Mouse (Mus musculus): ENCODE measurements around the gene Tcirg1. TPM values are rescaled to one million over a fixed set of nuclear protein-coding genes. Genes with fewer than 3 reads are reported as not detected.

The Tcirg1 gene
- polyA plus RNA-seq (2012; fragmentation: generic; extraction: Trizol): 61.1 TPM
- long read RNA-seq, experiment 1, transcript Tcirg1-201 (20 exons, 2,688 nt): major isoform, 12 of 32 reads
- long read RNA-seq, experiment 1, partial matches to known transcripts: 12 of 32 reads
- long read RNA-seq, experiment 1, other reads (novel, unspliced or antisense): 7 of 32 reads
- long read RNA-seq, experiment 2, transcript Tcirg1-201 (20 exons, 2,688 nt): major isoform, 83 of 158 reads
- long read RNA-seq, experiment 2, transcript Tcirg1-204 (20 exons, 3,041 nt): minor isoform, 11 of 158 reads
- long read RNA-seq, experiment 2, partial matches to known transcripts: 20 of 158 reads
- long read RNA-seq, experiment 2, other reads (novel, unspliced or antisense): 40 of 158 reads

DNA sequence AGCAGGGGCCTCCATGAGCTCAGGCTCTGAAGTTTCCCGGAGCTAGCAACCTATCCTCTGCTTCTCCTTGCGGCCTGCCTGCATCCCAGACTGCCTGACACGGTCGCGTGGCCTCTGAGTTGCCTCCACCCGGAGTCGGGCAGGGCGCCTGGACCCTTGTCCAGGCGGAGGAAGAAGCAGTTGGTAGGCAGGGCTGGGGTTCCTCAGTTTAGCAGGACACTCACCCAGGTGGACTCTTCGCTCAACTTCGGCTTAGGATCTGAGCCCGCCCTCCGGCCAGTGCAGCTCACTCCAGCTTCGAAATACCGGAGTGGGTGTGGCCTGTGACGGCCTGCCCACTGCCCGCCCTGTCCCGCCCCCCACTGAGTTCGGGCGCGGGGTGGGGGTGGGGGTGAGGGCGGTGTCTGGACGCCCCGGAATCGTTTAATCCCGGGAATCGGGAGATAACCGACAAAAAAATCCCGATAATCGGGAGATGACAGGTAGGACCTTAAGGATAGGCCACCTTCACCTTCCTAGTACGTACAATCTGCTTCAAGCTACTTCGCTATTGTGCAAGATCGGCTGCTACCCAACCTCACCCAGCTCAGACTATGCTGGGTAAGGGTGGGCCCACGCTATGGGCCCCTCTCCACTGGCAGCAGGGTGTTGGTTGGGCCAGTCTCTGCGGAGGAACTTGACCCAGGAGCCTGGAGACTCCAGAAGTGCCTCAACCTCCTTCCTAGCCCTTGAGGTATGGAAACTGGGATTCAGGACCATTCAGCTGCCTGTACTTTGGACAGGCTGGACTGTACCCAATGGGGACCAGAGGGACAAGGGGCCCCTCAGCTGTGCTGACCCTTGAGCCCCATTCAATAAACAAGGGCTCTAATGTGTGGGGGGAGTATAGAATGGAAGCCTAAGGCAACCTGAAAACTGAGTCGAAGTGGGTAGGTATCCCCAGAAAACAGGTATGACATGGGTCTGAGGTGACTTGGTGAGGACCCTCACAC lies at the start of gene Tcirg1:
Tcirg1 (minus strand) TSS at position 339 of the 992 bp plus-strand sequence.
- H3K79me3 ChIP-seq (ENCODE audit: low read depth): peaks cover 27% of the 10 kb centered on the region
- peak within 1 kb of the TSS; percentile 86 for H3K4me3 ChIP-seq (ENCODE audit: insufficient read depth, poor library complexity, severe bottlenecking)
- H3K79me2 ChIP-seq (ENCODE audit: control insufficient read depth, insufficient read depth): peaks cover 60% of the 10 kb centered on the region
- TF ChIP-seq CTCF (IDR thresholded peaks at IDR 0.05; ENCODE audit: control insufficient read depth, insufficient read depth, insufficient read length) (no peak), CEBPB (IDR thresholded peaks at IDR 0.05; ENCODE audit: low read depth) (peak; percentile 63)
- H3ac ChIP-seq (ENCODE audit: control insufficient read depth, insufficient read length, low read depth): peak within 1 kb of the TSS; percentile 64
- H3K27me3 ChIP-seq (ENCODE audit: control insufficient read depth, insufficient read depth, insufficient read length): no peaks in the 10 kb centered on the region
- H3K36me3 ChIP-seq (ENCODE audit: control insufficient read depth, insufficient read depth): peaks cover 44% of the 10 kb centered on the region

DNA sequence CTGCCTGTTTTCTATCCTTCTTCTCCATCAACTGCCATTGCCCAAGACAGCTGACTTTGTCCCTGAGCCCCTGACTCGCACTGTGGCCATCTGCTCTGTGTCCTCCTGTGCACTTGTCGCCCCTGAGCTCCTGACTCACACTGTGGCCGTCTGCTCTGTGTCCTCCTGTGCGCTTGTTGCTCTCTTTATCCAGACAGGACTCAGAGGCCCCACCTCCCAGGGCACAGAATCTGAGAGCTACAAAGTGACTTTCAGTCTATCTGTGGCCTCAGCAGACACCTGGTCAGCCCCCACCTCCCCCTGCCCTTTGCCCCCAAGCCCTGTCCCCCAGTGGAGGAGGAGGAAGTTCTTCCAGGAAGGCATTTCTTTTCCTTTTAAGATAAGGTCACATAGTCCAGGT lies 48.9 kb upstream of the Tcirg1 start:
- H3K79me2 ChIP-seq (ENCODE audit: control insufficient read depth, insufficient read depth): no peaks in the 10 kb centered on the region
- no peaks in the 10 kb centered on the region for H3K36me3 ChIP-seq (ENCODE audit: control insufficient read depth, insufficient read depth)
- no peaks in the 10 kb centered on the region for H3K79me3 ChIP-seq (ENCODE audit: low read depth)
- H3K4me3 ChIP-seq (ENCODE audit: insufficient read depth, poor library complexity, severe bottlenecking): no peak overlapping the region
- H3ac ChIP-seq (ENCODE audit: control insufficient read depth, insufficient read length, low read depth): no peak overlapping the region
- TF ChIP-seq USF1 (IDR thresholded peaks at IDR 0.05; ENCODE audit: low read depth) (no peak), CEBPB (IDR thresholded peaks at IDR 0.05; ENCODE audit: low read depth) (no peak), CTCF (IDR thresholded peaks at IDR 0.05; ENCODE audit: control insufficient read depth, insufficient read depth, insufficient read length) (no peak), FOSL1 (IDR thresholded peaks at IDR 0.05; ENCODE audit: insufficient read depth, low read length, poor library complexity, severe bottlenecking) (no peak), MYOD1 (IDR thresholded peaks at IDR 0.05; ENCODE audit: control insufficient read depth, insufficient read length, low read depth) (no peak), MYOG (IDR thresholded peaks at IDR 0.05; ENCODE audit: control insufficient read depth, extremely low read depth, insufficient read length) (no peak), MAX (IDR thresholded peaks at IDR 0.05) (no peak)
- H3K27me3 ChIP-seq (ENCODE audit: control insufficient read depth, insufficient read depth, insufficient read length): no peaks in the 10 kb centered on the region

DNA sequence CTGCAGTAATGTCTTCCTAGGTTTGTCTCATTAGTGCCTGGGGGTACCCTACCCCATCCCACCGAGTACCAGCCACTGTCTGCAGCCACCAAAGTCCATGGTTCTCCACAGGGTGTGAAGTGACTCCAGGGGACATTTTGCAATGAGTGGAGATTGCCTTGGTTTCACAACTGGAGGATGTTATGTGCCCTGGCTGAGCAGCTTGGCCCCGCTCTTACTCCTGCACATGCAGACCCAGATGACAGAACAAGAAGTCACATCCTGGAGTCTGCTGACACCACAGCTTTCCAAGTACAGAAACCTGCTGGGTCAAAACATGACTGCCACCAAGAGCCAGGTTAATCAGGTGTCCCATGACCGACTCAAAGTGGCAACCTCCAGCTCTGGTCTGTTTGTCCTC lies 48.1 kb upstream of the Tcirg1 start:
- TF ChIP-seq FOSL1 (IDR thresholded peaks at IDR 0.05; ENCODE audit: insufficient read depth, low read length, poor library complexity, severe bottlenecking) (no peak), CEBPB (IDR thresholded peaks at IDR 0.05; ENCODE audit: low read depth) (no peak), MYOD1 (IDR thresholded peaks at IDR 0.05; ENCODE audit: control insufficient read depth, insufficient read length, low read depth) (no peak), CTCF (IDR thresholded peaks at IDR 0.05; ENCODE audit: control insufficient read depth, insufficient read depth, insufficient read length) (no peak), USF1 (IDR thresholded peaks at IDR 0.05; ENCODE audit: low read depth) (no peak), MAX (IDR thresholded peaks at IDR 0.05) (no peak), MYOG (IDR thresholded peaks at IDR 0.05; ENCODE audit: control insufficient read depth, extremely low read depth, insufficient read length) (no peak)
- Histone ChIP-seq H3K36me3 (ENCODE audit: control insufficient read depth, insufficient read depth) (no peaks in the 10 kb centered on the region), H3K27me3 (ENCODE audit: control insufficient read depth, insufficient read depth, insufficient read length) (no peaks in the 10 kb centered on the region), H3K4me3 (ENCODE audit: insufficient read depth, poor library complexity, severe bottlenecking) (no peak overlapping the region), H3K79me2 (ENCODE audit: control insufficient read depth, insufficient read depth) (no peaks in the 10 kb centered on the region), H3ac (ENCODE audit: control insufficient read depth, insufficient read length, low read depth) (no peak overlapping the region), H3K79me3 (ENCODE audit: low read depth) (no peaks in the 10 kb centered on the region)

DNA sequence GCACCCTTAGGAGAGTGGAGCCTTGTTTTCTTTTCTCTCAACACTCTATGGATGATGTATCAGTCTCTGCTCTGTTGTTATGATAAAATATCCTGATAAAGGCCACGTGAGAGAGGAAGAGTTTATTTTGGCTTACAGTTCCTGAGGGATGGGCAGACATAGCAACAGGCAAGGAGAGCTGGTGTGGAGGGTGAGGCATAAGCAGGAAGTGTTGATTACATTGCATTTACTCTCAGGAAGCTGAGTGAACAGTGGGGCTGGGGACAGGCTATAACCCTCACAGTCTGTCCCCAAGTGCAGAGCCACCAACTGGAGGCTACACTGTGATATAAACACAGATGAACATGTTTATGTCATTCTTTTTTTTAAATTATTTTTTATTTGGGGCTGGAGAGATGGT lies 45.2 kb upstream of the Tcirg1 start:
- Histone ChIP-seq H3K4me3 (ENCODE audit: insufficient read depth, poor library complexity, severe bottlenecking) (no peak overlapping the region), H3ac (ENCODE audit: control insufficient read depth, insufficient read length, low read depth) (no peak overlapping the region), H3K79me3 (ENCODE audit: low read depth) (no peaks in the 10 kb centered on the region), H3K27me3 (ENCODE audit: control insufficient read depth, insufficient read depth, insufficient read length) (no peaks in the 10 kb centered on the region), H3K36me3 (ENCODE audit: control insufficient read depth, insufficient read depth) (no peaks in the 10 kb centered on the region), H3K79me2 (ENCODE audit: control insufficient read depth, insufficient read depth) (no peaks in the 10 kb centered on the region)
- no peak for TF ChIP-seq CEBPB (IDR thresholded peaks at IDR 0.05; ENCODE audit: low read depth)
- TF ChIP-seq FOSL1 (IDR thresholded peaks at IDR 0.05; ENCODE audit: insufficient read depth, low read length, poor library complexity, severe bottlenecking): no peak

DNA sequence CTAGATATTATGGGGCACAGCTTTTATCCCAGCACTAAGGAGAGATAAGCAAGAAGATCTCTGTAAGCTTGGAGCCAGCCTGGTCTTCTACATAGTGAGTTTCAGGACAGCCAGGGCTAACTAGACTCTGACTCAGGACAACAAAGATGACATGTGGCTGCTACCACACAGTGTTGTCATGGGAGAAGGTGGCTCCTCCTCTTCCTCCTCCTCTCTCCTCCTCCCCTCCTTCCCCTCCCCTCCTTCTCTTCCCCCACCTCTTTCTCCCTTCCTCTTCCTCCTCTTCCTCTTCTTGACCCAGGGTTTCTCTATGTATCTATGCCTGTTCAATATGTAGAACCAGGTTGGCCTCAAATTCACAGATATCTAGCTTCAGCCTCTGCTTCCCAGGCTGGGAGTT lies 44.5 kb upstream of the Tcirg1 start:
- TF ChIP-seq USF1 (IDR thresholded peaks at IDR 0.05; ENCODE audit: low read depth) (no peak), CTCF (IDR thresholded peaks at IDR 0.05; ENCODE audit: control insufficient read depth, insufficient read depth, insufficient read length) (no peak), MYOD1 (IDR thresholded peaks at IDR 0.05; ENCODE audit: control insufficient read depth, insufficient read length, low read depth) (no peak), MYOG (IDR thresholded peaks at IDR 0.05; ENCODE audit: control insufficient read depth, extremely low read depth, insufficient read length) (no peak), FOSL1 (IDR thresholded peaks at IDR 0.05; ENCODE audit: insufficient read depth, low read length, poor library complexity, severe bottlenecking) (no peak)
- Histone ChIP-seq H3K79me2 (ENCODE audit: control insufficient read depth, insufficient read depth) (no peaks in the 10 kb centered on the region), H3K4me3 (ENCODE audit: insufficient read depth, poor library complexity, severe bottlenecking) (no peak overlapping the region), H3K27me3 (ENCODE audit: control insufficient read depth, insufficient read depth, insufficient read length) (no peaks in the 10 kb centered on the region), H3K36me3 (ENCODE audit: control insufficient read depth, insufficient read depth) (no peaks in the 10 kb centered on the region), H3K79me3 (ENCODE audit: low read depth) (no peaks in the 10 kb centered on the region), H3ac (ENCODE audit: control insufficient read depth, insufficient read length, low read depth) (no peak overlapping the region)
